Mouse (Mus musculus): ENCODE results near the gene Vps26b. TPM values are rescaled to one million over a fixed set of nuclear protein-coding genes. Genes with fewer than 3 reads are reported as not detected.
A peak's percentile ranks its signal among the peaks of the same experiment; 100 is the strongest.

Gene Vps26b
- polyA plus RNA-seq, 1 experiment: 33.3 TPM

GRCm38 (mm10) chr9:26999461-27000395 lies 30.1 kb downstream of the Vps26b start, which contains the start of the genes Acad8 and Thyn1:
TSS of gene Acad8 (minus strand) at chr9:26999566.
TSS of gene Thyn1 (plus strand) at chr9:26999710.
- Histone ChIP-seq H3K4me3 (ENCODE audit: insufficient read depth, poor library complexity, severe bottlenecking) (peak within 1 kb of the TSS; percentile 65), H3K79me3 (ENCODE audit: low read depth) (peaks cover 7% of the 10 kb centered on the region), H3K36me3 (ENCODE audit: control insufficient read depth, insufficient read depth) (peaks cover 18% of the 10 kb centered on the region), H3K27me3 (ENCODE audit: control insufficient read depth, insufficient read depth, insufficient read length) (no peaks in the 10 kb centered on the region), H3K79me2 (ENCODE audit: control insufficient read depth, insufficient read depth) (peaks cover 66% of the 10 kb centered on the region), H3ac (ENCODE audit: control insufficient read depth, insufficient read length, low read depth) (peak within 1 kb of the TSS; percentile 84)
- TF ChIP-seq CTCF (IDR thresholded peaks at IDR 0.05; ENCODE audit: control insufficient read depth, insufficient read depth, insufficient read length) (no peak), CEBPB (IDR thresholded peaks at IDR 0.05; ENCODE audit: low read depth) (no peak), FOSL1 (IDR thresholded peaks at IDR 0.05; ENCODE audit: insufficient read depth, low read length, poor library complexity, severe bottlenecking) (no peak), MYOD1 (IDR thresholded peaks at IDR 0.05; ENCODE audit: control insufficient read depth, insufficient read length, low read depth) (no peak), MYOG (IDR thresholded peaks at IDR 0.05; ENCODE audit: control insufficient read depth, extremely low read depth, insufficient read length) (no peak), MAX (IDR thresholded peaks at IDR 0.05) (no peak), USF1 (IDR thresholded peaks at IDR 0.05; ENCODE audit: low read depth) (no peak)

- no peak for TF ChIP-seq MYOG (IDR thresholded peaks at IDR 0.05; ENCODE audit: control insufficient read depth, extremely low read depth, insufficient read length)
- TF ChIP-seq CTCF (IDR thresholded peaks at IDR 0.05; ENCODE audit: control insufficient read depth, insufficient read depth, insufficient read length): no peak
- no peak for TF ChIP-seq USF1 (IDR thresholded peaks at IDR 0.05; ENCODE audit: low read depth)
- TF ChIP-seq FOSL1 (IDR thresholded peaks at IDR 0.05; ENCODE audit: insufficient read depth, low read length, poor library complexity, severe bottlenecking): no peak
- TF ChIP-seq MAX (IDR thresholded peaks at IDR 0.05): no peak
- no peak for TF ChIP-seq MYOD1 (IDR thresholded peaks at IDR 0.05; ENCODE audit: control insufficient read depth, insufficient read length, low read depth)
- no peak for TF ChIP-seq CEBPB (IDR thresholded peaks at IDR 0.05; ENCODE audit: low read depth)
- Histone ChIP-seq H3K4me3 (ENCODE audit: insufficient read depth, poor library complexity, severe bottlenecking) (peak overlapping the region; percentile 65), H3K36me3 (ENCODE audit: control insufficient read depth, insufficient read depth) (peaks cover 10% of the 10 kb centered on the region), H3ac (ENCODE audit: control insufficient read depth, insufficient read length, low read depth) (peak overlapping the region; percentile 76), H3K79me2 (ENCODE audit: control insufficient read depth, insufficient read depth) (peaks cover 74% of the 10 kb centered on the region), H3K27me3 (ENCODE audit: control insufficient read depth, insufficient read depth, insufficient read length) (no peaks in the 10 kb centered on the region), H3K79me3 (ENCODE audit: low read depth) (peaks cover 7% of the 10 kb centered on the region)
Measured at GRCm38 (mm10) chr9:26998669-26999460, 31.0 kb downstream of the Vps26b start.

GRCm38 (mm10) chr9:26997501-26997900 lies 32.4 kb downstream of the Vps26b start:
- no peak for TF ChIP-seq MAX (IDR thresholded peaks at IDR 0.05)
- TF ChIP-seq FOSL1 (IDR thresholded peaks at IDR 0.05; ENCODE audit: insufficient read depth, low read length, poor library complexity, severe bottlenecking): no peak
- TF ChIP-seq CTCF (IDR thresholded peaks at IDR 0.05; ENCODE audit: control insufficient read depth, insufficient read depth, insufficient read length): no peak
- TF ChIP-seq USF1 (IDR thresholded peaks at IDR 0.05; ENCODE audit: low read depth): no peak
- no peak for TF ChIP-seq MYOG (IDR thresholded peaks at IDR 0.05; ENCODE audit: control insufficient read depth, extremely low read depth, insufficient read length)
- TF ChIP-seq MYOD1 (IDR thresholded peaks at IDR 0.05; ENCODE audit: control insufficient read depth, insufficient read length, low read depth): no peak
- no peak for TF ChIP-seq CEBPB (IDR thresholded peaks at IDR 0.05; ENCODE audit: low read depth)
- Histone ChIP-seq H3K4me3 (ENCODE audit: insufficient read depth, poor library complexity, severe bottlenecking) (no peak overlapping the region), H3K36me3 (ENCODE audit: control insufficient read depth, insufficient read depth) (no peaks in the 10 kb centered on the region), H3K27me3 (ENCODE audit: control insufficient read depth, insufficient read depth, insufficient read length) (no peaks in the 10 kb centered on the region), H3ac (ENCODE audit: control insufficient read depth, insufficient read length, low read depth) (no peak overlapping the region), H3K79me3 (ENCODE audit: low read depth) (peaks cover 7% of the 10 kb centered on the region), H3K79me2 (ENCODE audit: control insufficient read depth, insufficient read depth) (peaks cover 76% of the 10 kb centered on the region)

GRCm38 (mm10) chr9:26997062-26997461 lies 32.8 kb downstream of the Vps26b start:
- H3K4me3 ChIP-seq (ENCODE audit: insufficient read depth, poor library complexity, severe bottlenecking): no peak overlapping the region
- TF ChIP-seq CTCF (IDR thresholded peaks at IDR 0.05; ENCODE audit: control insufficient read depth, insufficient read depth, insufficient read length) (no peak), CEBPB (IDR thresholded peaks at IDR 0.05; ENCODE audit: low read depth) (no peak), MYOG (IDR thresholded peaks at IDR 0.05; ENCODE audit: control insufficient read depth, extremely low read depth, insufficient read length) (no peak), FOSL1 (IDR thresholded peaks at IDR 0.05; ENCODE audit: insufficient read depth, low read length, poor library complexity, severe bottlenecking) (no peak), USF1 (IDR thresholded peaks at IDR 0.05; ENCODE audit: low read depth) (no peak), MAX (IDR thresholded peaks at IDR 0.05) (no peak), MYOD1 (IDR thresholded peaks at IDR 0.05; ENCODE audit: control insufficient read depth, insufficient read length, low read depth) (no peak)

GRCm38 (mm10) chr9:26993900-26994299 lies 36.0 kb downstream of the Vps26b start:
- no peak for TF ChIP-seq MAX (IDR thresholded peaks at IDR 0.05)
- TF ChIP-seq CTCF (IDR thresholded peaks at IDR 0.05; ENCODE audit: control insufficient read depth, insufficient read depth, insufficient read length): no peak
- TF ChIP-seq MYOG (IDR thresholded peaks at IDR 0.05; ENCODE audit: control insufficient read depth, extremely low read depth, insufficient read length): no peak
- TF ChIP-seq CEBPB (IDR thresholded peaks at IDR 0.05; ENCODE audit: low read depth): no peak
- no peak for TF ChIP-seq USF1 (IDR thresholded peaks at IDR 0.05; ENCODE audit: low read depth)
- no peak for TF ChIP-seq MYOD1 (IDR thresholded peaks at IDR 0.05; ENCODE audit: control insufficient read depth, insufficient read length, low read depth)
- TF ChIP-seq FOSL1 (IDR thresholded peaks at IDR 0.05; ENCODE audit: insufficient read depth, low read length, poor library complexity, severe bottlenecking): no peak
- Histone ChIP-seq H3K4me3 (ENCODE audit: insufficient read depth, poor library complexity, severe bottlenecking) (no peak overlapping the region), H3K36me3 (ENCODE audit: control insufficient read depth, insufficient read depth) (peaks cover 26% of the 10 kb centered on the region), H3K79me3 (ENCODE audit: low read depth) (peaks cover 1% of the 10 kb centered on the region), H3K27me3 (ENCODE audit: control insufficient read depth, insufficient read depth, insufficient read length) (no peaks in the 10 kb centered on the region), H3ac (ENCODE audit: control insufficient read depth, insufficient read length, low read depth) (no peak overlapping the region), H3K79me2 (ENCODE audit: control insufficient read depth, insufficient read depth) (peaks cover 49% of the 10 kb centered on the region)

More at GRCm38 (mm10) chr9:26997062-26997461, 32.8 kb downstream of the Vps26b start:
- Histone ChIP-seq H3K36me3 (ENCODE audit: control insufficient read depth, insufficient read depth) (peaks cover under 1% of the 10 kb centered on the region), H3ac (ENCODE audit: control insufficient read depth, insufficient read length, low read depth) (no peak overlapping the region), H3K79me2 (ENCODE audit: control insufficient read depth, insufficient read depth) (peaks cover 76% of the 10 kb centered on the region), H3K79me3 (ENCODE audit: low read depth) (peaks cover 7% of the 10 kb centered on the region), H3K27me3 (ENCODE audit: control insufficient read depth, insufficient read depth, insufficient read length) (no peaks in the 10 kb centered on the region)

All from C2C12 (cell line).